Mouse (Mus musculus): Measurements from ENCODE around the gene Cass4. TPM values are rescaled to one million over a fixed set of nuclear protein-coding genes. Genes with fewer than 3 reads are reported as not detected.

The Cass4 gene
- total RNA-seq, 2 experiments from 2014 or later, result 0.23 to 0.27 TPM

DNA sequence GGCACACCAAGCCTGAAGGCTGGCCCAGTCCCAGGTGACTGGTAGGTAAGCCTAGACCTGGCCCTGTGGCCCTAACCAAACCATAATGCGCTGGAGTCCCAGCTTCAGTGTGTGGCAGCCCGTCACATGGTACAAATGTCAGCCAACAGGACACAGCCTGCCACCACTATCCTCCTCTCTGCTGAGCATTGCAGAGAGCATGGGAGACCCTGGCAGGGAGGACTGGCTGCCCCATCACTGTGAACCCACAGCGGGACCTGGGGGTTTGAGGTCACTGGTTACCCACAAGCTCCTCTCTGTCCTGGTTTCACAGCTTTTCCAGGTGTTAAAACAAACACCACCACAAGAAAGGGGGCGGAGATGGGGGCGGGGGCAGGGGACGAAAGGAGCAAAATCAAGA is 3.3 kb upstream of the Cass4 start:
- no peak for DNase-seq

DNA sequence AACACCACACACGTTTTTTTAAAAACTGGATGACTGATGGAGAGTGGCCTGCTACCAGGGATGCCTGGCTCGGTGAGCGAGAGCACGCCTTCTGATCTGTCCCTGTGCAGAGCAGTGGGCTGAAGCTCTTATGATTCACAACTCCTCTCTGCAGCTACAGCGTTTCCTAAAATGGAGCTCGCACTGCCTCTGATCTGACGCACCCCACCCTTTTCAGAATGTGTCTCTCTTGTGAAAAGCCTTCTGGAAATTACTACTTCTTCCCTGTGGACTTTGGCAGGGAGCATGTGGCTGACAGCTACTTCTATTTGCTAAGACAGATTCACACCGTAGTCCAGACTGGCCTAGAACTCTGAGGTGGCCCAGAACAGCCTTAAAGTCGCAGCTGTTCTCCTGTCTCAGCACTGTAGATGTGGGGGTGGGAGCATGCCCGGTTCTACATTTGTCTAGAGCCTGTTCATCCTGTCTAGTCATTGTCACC is 1.5 kb upstream of the Cass4 start:
- DNase-seq, result no peak

DNA sequence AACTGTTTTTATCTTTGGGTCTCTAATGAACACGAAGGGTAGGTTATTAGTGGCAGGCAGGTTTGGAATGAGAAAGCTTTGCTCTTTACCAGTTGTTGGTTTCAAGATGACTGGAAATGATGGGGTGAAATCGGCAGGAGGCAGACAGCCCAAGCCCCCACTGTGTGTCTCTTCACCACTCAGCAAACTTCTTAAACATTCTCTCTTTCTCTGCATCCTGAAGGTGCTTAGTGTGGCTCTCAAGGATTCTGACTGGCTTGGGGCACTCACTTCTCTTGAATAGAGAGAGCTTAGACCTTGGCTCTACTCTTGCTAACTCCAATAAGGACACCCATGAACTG is 428 bp downstream of the Cass4 start:
- no peak for DNase-seq

DNA sequence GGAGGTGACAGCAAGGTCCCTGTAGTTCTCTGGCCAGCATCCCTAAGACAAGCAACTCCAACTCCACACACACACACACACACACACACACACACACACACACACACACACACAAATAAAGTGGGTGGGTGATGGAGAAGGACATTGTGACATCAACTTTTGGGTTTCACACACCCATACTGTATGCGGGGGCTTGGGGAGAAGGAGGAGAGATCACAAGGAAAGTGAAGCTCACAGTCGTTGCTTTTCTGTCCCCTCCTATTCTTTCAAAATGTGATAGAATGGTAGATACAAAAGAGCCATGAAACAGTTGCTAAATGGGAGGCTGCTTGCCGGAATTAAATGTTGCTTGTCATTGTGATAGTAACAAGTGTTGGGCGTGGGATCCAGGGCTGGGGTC is 1.1 kb downstream of the Cass4 start:
- DNase-seq, result no peak

DNA sequence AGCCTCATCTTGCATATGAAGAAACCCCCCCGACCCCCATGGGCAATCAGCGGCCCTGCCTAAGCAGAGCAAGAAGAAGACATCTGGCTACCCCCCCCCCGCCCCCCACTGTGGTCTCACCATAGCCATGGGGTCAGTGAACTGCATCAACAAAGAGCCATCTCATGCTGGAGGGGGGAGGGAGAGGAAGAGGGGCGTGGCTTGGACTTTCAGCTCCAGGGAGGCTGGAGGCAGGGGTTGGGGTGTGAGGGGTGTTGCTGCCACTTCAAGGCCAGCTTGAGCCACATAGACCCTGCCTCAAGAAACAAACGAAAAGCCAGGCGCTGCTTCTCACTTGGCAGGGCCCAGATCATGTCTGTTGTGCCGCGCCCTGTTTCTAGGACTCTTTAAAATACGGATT is 2.4 kb downstream of the Cass4 start:
- DNase-seq, result no peak

DNA sequence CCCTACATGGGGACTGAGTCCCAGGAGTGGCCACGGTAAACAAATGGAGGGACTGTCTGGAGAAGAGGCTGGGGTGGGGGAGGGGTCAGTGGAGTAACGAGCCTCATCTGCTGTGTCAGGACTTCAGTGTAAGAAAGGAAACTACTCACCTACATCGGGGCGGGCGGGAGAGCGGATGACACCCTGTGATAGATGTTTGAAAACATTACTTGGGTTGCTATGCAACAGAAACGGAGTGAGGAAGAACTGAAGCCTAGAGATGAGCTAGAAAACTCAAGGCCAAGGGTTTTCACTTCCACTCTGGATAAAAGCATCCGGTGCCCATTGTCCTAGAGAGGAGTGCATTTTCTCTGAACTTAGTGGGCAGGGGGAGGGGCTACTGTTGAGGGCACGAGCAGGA is 6.3 kb downstream of the Cass4 start:
- DNase-seq, result no peak

DNA sequence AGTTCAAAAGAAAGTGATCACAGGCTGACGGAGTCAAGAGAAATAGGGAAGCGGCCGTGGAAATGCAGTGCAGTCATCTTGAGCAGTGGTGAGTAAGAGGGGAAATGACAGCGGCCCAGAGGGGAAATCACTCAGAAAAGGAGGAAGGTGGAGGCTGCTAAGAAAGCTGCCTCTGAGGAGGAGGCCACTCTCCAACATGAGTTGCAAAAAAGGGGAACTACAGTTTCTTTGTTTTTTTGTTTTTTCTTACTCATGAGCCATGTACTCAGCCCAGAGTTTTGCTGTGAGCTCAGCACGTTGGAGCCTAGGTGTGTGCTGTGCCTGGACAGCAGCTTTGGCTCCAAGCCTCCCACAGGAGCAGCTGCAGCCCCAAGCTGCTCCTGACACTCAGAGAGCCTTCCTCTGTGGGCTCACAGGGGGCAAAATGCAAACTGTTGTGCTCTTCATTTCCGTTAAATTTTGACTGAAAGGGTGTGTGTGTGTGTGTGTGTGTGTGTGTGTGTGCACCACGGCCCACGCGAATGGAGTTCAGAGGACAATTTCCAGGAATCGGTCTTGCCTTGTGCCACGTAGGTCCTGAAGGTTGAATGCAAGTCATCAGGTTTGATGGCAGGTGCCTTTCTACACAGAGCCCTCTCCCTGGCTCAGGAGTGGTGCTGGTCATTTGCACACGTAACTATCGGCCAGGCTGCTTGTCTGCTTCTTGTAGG is 7.7 kb downstream of the Cass4 start:
- no peak for DNase-seq

DNA sequence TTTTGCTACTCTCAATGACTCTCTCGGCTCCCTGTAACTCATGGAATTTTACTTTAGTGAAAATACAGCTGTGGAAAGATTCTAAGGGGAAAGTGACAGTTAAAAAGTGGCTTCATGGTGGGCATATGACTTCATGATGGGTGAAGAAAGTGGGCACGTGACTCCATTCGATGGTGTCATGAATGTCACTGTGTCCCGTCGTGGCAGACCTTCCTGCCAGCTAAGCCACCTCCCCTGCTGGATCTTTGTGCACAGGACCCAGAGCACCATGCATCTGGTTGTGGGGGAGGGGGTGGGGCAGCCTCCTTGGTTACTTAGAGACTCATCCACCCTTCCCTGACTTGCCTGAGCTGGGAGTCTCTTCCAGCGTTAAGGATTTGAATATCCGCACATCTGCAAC is 10.6 kb downstream of the Cass4 start:
- DNase-seq, result no peak

DNA sequence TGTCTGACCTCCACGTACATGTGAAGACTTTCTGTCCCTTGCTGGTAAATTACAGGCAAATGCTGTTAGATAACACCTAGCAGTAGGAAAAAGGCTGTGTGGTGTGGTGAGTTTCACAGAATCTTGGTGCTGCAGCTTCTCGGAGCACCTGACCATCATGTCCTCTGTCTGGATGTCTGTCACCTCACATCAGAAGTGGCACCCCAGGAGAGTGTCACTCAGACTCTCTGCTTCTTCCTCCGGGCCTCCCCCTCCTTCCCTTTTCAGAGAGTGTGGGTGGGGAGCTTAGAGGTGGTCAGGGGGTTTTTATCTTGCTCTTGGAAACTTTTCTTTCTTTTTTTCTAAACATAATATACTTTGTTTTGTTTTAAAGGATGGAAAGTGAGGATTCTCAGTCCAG is 11.4 kb downstream of the Cass4 start:
- DNase-seq, result no peak

DNA sequence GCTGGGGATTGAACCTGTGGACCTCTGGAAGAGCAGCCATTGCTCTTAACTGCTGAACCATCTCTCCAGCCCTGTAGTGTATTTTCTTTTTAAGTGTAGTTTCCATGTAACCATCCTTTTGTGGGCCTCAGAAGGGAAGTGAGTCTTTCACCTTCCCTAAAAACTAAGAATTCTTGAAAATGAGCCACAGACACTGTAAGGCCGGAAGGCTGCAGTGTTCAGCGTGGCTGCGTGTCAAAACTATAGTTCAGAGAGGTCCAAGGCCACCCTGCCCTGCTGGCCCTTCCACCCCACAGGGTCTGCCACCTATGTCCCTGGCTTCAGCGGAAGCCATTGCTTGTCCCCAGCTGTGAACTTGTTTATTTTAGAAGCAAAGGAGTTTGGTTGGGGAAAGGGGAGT is 12.6 kb downstream of the Cass4 start:
- DNase-seq, result no peak

DNA sequence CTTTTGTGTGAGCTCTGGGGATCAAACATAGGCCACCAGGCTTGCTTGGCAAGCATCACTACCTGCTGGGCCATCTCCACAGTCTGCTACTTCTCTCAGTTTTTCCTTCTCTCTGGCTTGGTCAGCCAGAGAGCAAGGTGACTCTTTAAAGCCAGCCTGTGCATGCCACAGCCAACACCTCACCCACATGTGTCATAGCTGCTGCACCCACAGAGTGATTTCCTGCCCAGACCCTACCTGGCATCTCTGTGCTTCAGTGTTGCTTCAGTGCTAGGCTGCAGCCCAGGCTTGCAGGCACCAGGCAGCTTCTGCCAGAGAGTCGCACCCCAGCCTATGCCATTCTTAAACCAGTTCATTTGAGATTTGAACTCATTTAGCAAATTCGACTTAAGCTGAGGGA is 13.9 kb downstream of the Cass4 start:
- DNase-seq, result no peak

DNA sequence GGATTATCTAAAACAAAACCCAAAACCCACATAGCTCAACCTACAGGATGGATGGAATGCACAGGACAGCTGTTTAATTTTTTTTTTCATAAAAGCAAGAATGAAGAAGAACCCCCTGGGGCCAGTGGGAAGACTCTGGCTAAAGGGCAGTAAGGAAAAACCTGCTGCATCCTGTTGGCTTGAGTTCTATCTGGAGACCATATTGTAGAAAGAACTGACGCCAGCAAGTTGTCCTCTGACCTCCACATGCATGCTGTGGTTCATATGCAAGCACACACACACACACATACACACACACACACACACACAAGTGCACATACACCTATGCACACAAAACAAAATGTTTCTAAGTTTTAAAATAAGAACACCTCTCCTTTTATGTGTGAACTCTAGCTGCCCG is 17.1 kb downstream of the Cass4 start:
- no peak for DNase-seq

DNA sequence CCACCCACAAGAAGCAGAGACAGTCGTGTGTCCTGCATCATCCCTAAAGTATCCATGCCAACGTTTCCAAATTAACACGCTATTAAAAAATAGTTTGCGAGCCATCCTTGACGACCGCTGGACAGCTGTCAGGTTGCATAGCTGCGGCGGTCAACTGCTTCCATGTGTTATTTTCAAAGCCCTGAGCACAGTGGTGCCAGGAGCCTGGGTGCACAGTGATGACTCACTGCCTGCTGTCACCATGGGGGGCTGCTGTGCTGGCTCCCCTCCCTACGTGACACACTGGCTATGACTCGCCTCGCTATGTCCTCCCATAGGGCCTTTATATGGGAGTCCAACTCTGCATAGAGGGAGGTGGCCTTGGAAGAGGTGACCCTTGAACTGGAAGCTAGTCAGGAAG is 17.5 kb downstream of the Cass4 start:
- no peak for DNase-seq

DNA sequence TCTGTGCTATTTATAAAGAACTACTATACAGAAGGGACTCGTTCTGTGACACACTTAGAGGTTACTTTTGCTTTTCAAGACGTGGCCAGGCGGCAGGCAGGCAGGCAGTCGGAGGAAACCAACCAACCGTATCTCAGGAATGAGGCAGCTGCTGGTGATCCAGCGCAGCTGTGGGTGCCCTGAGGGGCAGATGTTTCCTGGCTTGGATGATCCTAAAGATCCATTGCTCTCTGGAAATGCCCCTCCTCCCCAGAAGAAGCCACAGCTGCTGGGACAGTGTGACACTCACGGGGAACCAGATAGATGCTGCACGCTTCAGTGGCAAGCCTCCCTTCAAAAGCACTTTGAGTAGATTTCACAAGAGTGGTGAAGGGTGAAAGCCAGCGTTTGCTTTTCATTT is 18.9 kb downstream of the Cass4 start:
- DNase-seq, result no peak

DNA sequence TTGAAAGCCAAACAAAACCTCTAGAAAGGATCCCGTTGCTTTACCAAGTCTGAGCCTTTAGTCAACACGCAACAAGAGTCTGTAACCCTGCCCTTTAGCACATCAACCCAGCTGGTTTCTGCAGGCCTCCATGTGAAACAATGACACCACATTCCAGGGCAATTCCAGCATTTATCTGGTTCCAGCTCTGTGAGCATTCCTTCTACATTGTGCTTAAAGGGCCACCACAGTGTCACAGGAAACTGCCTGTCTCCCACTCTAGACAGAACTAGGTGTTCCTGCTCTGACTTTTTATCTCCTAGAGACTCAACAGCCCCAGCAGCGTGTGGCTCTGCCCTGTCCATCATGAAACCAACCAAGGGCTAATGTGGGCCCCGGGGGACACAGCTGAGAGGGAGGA is 19.7 kb downstream of the Cass4 start:
- no peak for DNase-seq

DNA sequence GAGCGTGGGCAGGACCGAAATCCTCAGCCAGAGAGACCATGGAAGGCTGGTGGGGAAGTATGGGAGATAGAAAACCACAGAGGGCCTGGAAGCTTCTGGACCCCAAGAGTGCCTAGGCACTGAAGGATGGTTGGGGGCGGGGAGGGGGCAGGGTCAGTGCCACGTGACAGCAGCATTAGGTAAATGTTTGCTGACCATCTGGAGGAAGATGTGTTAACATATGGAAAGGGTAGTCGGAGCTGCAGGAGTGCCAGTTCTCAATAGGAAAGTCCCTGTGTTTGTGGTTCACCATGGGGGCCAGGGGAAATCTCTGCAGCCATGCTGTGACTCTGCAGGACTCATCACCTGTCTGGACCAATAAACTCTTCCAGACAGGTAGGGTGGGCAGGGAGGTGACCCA is 20.3 kb downstream of the Cass4 start:
- DNase-seq, result no peak

DNA sequence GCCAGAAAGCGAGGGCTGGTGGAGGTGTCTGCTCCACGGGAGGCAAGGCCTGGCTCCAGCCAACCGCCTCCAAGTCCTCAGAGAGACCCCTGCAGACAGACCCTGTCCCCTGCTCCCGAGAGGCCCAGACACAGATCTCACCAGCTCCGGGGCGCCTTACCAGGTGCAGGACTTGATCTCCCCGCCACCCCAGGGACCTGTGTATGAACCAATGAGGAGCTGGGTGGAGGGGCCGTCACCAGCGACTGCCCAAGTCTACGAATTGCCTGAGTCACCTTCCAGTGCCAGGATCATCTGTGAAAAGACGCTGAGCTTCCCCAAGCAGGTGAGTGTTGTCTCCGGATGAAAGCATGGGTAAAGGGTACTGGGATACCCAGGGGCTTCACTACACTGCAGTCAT is 22.6 kb downstream of the Cass4 start:
- DNase-seq, result no peak

DNA sequence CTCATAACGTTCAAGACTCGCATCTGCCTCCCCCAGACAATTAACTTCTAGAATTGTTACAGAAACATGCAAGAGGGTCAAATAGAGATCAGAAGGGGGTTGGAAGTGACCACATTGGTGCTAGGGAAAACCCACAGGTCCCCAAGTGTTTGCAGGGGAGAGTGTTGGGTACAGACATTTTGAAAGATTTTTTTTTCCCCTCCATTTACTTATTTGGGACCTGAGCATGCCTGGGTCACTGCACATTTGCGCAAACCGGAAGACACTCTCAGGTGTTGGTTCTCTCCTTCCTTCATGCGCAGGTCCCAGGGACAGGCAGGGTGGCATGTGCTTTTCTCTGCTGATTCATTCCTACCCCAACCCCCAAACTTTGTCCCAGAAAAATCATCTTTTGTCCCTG is 23.3 kb downstream of the Cass4 start:
- DNase-seq, result no peak

DNA sequence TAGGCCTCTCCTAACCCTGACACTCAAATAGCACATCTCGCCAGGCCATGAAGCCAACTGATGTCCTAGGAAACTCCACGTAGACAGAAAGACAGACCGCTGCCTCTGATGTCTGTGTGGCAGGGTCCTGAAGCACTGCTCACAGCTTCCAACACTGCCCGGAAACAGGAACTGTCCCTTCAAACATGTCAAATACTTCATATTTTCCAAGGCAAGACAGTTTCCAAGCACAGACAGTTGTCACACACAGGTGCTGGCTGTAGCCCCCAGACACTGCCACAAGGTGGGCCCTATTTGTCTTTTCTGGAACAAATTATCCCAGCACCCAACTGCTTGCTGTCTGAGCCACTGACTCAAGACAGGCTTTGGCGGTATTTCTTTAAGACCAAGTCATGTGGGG is 24.6 kb downstream of the Cass4 start:
- no peak for DNase-seq

DNA sequence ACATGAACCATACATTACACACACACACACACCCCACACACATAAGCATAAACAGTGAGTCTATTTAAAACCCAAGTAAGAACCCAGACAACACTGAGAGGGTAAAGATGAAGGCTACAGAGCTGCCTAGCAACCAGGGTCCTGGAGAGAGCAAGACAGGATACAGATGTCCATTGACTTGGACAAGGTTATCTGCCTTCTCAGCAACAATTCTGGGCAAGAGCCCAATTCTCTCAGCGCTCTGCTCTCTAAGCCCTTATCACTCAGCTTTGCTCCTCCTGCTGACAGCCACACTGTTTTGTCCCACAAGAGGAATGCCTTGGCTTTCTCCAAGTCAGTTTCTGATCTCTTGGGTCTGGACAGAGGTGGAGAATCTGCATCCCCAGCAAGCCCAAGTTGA is 37.0 kb downstream of the Cass4 start:
- no peak for DNase-seq

DNA sequence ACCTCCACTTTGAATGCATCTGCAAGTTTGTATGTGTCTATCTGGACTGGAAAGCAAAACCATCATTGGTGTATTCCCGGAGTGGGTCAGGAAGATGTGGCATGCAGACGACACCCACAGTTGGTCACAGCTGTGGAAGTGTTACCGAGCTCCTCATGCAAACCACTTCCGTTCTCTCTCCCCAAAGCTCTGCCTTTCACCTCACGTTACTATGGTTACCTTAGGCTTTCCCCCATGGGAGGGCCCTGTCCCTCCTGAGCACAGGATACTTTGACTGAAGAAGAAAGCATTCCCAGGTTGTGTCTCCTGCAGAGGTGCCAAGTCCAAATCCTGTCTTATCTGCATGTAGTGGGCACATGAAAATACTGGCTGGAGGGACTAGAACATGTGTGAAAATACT is 40.2 kb downstream of the Cass4 start:
- no peak for DNase-seq

DNA sequence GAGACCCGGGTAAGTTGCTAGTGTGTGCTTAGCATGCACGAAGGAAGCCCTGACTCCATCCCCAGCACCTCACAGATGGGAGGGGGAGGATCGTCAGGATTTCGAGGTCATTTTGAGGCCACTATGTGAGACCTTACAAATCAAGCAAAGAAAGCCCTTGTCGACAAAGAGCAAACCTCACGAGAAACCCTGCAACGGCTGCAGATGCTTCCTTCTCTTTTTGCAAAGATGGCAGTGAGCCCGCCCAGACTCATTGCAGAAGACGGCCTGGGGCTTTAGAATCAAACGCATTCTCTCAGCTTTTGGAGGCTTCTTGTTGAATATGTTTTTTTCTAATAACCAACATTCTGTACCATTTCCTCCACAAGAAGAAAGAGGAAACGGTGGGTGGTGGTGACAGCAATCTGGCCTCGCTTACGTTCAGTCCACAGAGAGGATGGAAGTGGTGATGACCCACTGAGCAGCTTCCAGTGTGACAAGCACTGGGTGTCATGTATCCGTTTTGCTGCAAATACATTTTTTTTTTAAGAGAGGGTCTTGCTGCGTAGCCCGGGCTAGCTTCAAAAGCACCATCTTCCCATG is 43.9 kb downstream of the Cass4 start:
- no peak for DNase-seq

DNA sequence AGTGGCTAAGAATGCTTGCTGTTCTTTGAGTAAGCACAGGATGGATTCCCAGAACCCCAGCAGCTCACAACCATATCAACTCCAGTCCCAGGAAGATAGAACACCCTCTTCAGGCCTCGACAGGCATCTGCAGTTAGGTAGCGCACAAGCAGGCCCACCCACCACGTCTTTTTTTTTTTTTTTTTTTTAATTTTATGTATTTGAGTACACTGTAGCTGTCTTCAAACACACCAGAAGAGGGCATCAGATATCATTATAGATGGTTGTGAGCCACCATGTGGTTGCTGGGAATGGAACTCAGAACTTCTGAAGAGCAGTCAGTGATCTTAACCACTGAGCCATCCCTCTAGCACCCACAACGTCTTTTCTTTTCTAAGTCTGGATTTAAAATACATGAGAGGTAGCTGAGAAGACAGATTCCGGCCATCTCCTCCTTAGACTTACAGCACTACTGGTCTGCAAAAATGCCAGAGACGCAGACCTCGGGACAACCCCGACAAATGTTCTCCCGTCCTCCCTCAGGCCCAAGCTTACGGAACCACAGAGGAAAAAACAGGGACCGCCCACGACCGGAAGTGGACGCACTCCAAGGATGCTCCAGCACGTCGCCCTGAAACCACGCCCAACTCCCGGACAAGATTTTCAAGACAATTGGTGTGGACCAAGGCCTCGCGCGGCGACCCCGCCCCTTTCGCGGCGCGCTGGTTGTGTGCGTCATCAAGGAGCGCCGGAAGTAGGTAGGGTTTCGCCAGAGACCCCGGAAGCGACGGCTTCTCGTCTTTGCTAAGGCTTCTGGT is 46.4 kb downstream of the Cass4 start, which contains the start of gene Rtf2:
Rtf2 (plus strand) TSS at position 714 of the 797 bp plus-strand sequence.
- DNase-seq, result peak; percentile 98

DNA sequence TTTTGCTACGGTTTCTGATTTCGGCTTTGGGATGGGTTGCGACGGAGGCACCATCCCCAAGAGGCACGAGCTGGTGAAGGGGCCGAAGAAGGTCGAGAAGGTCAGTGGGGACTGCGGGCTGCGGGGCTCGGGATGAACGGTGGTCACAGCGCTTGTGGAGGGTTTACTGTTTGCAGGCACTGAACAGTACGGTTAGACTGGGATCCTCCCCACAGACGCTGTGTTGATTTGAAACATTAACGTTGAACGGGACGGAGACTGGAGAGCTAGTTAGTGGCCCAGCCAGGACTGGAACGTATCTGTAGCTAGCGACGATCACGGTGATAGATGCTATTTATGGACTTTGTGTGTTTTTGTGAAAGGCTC is 47.0 kb downstream of the Cass4 start:
- no peak for DNase-seq

Measured in gastrocnemius, postnatal 25 days (tissue).